Mouse (Mus musculus): ENCODE data around the gene Nfib. TPM values are rescaled to one million over a fixed set of nuclear protein-coding genes. Genes with fewer than 3 reads are reported as not detected.

Gene Nfib
- polyA plus RNA-seq, 1 experiment from 2014 or later: 52.1 TPM

GRCm38 (mm10) chr4:82444078-82444477, 261.5 kb downstream of the Nfib start:
- 30% methylated on average over 1 of the region's 1 CpGs for WGBS
- ATAC-seq: peak; percentile 26; the same call in 1 of the 2 replicates
- peak overlapping the region; percentile 57 for H3K27ac ChIP-seq (ENCODE audit: low read length)

GRCm38 (mm10) chr4:82443441-82443840, 262.1 kb downstream of the Nfib start:
- no peak overlapping the region for H3K4me2 ChIP-seq (replicated peaks; ENCODE audit: low read depth, low read length)
- ATAC-seq: no peak
- H3K9ac ChIP-seq (replicated peaks; ENCODE audit: low read depth): no peak overlapping the region
- no peak for DNase-seq (ENCODE audit: low spot score)
- TF ChIP-seq CTCF (IDR thresholded peaks at IDR 0.05) (no peak), EP300 (IDR thresholded peaks at IDR 0.05) (no peak)
- peaks cover 38% of the 10 kb centered on the region for H3K4me1 ChIP-seq (ENCODE audit: insufficient read depth, low read depth, low read length)
- H3K36me3 ChIP-seq (ENCODE audit: insufficient read depth, low read length): no peaks in the 10 kb centered on the region
- WGBS: 78% methylated on average over 5 of the region's 5 CpGs
- no peaks in the 10 kb centered on the region for H3K9me3 ChIP-seq (ENCODE audit: low read length)
- H3K27ac ChIP-seq (ENCODE audit: low read length): peak overlapping the region; percentile 33; the same call in 1 of the 2 replicates
- H3K27me3 ChIP-seq (replicated peaks; ENCODE audit: insufficient read depth, low read length): no peaks in the 10 kb centered on the region
- no peak overlapping the region for H3K4me3 ChIP-seq (ENCODE audit: low read depth, low read length)

More at GRCm38 (mm10) chr4:82444078-82444477, 261.5 kb downstream of the Nfib start:
- H3K36me3 ChIP-seq (ENCODE audit: insufficient read depth, low read length): no peaks in the 10 kb centered on the region
- no peak overlapping the region for H3K4me3 ChIP-seq (ENCODE audit: low read depth, low read length)
- H3K27me3 ChIP-seq (replicated peaks; ENCODE audit: insufficient read depth, low read length): no peaks in the 10 kb centered on the region
- H3K4me1 ChIP-seq (ENCODE audit: insufficient read depth, low read depth, low read length): peaks cover 38% of the 10 kb centered on the region
- DNase-seq (ENCODE audit: low spot score): peak; percentile 57
- no peak overlapping the region for H3K4me2 ChIP-seq (replicated peaks; ENCODE audit: low read depth, low read length)
- TF ChIP-seq CTCF (IDR thresholded peaks at IDR 0.05) (no peak), EP300 (IDR thresholded peaks at IDR 0.05) (peak; percentile 66)
- no peaks in the 10 kb centered on the region for H3K9me3 ChIP-seq (ENCODE audit: low read length)
- no peak overlapping the region for H3K9ac ChIP-seq (replicated peaks; ENCODE audit: low read depth)

- Histone ChIP-seq H3K4me1 (ENCODE audit: insufficient read depth, low read depth, low read length) (peaks cover 36% of the 10 kb centered on the region), H3K9me3 (ENCODE audit: low read length) (no peaks in the 10 kb centered on the region), H3K27me3 (replicated peaks; ENCODE audit: insufficient read depth, low read length) (no peaks in the 10 kb centered on the region), H3K36me3 (ENCODE audit: insufficient read depth, low read length) (no peaks in the 10 kb centered on the region), H3K4me3 (ENCODE audit: low read depth, low read length) (no peak overlapping the region), H3K27ac (ENCODE audit: low read length) (peak overlapping the region; percentile 33; the same call in 1 of the 2 replicates), H3K4me2 (replicated peaks; ENCODE audit: low read depth, low read length) (no peak overlapping the region), H3K9ac (replicated peaks; ENCODE audit: low read depth) (no peak overlapping the region)
- 41% methylated on average over 5 of the region's 5 CpGs for WGBS
- ATAC-seq (no peak), DNase-seq (ENCODE audit: low spot score) (peak; percentile 54)
- TF ChIP-seq EP300 (IDR thresholded peaks at IDR 0.05) (no peak), CTCF (IDR thresholded peaks at IDR 0.05) (no peak)
Observed at GRCm38 (mm10) chr4:82443003-82443402, 262.5 kb downstream of the Nfib start.

GRCm38 (mm10) chr4:82440606-82441005, 264.9 kb downstream of the Nfib start:
- Histone ChIP-seq H3K27ac (ENCODE audit: low read length) (no peak overlapping the region), H3K36me3 (ENCODE audit: insufficient read depth, low read length) (no peaks in the 10 kb centered on the region)
- 63% methylated on average over 2 of the region's 2 CpGs for WGBS

GRCm38 (mm10) chr4:82439813-82440212, 265.7 kb downstream of the Nfib start:
- no peaks in the 10 kb centered on the region for H3K27me3 ChIP-seq (replicated peaks; ENCODE audit: insufficient read depth, low read length)
- peak; percentile 36 for DNase-seq (ENCODE audit: low spot score)
- 31% methylated on average over 8 of the region's 8 CpGs for WGBS
- H3K27ac ChIP-seq (ENCODE audit: low read length): peak overlapping the region; percentile 16; the same call in 1 of the 2 replicates
- no peak overlapping the region for H3K4me3 ChIP-seq (ENCODE audit: low read depth, low read length)
- no peak for ATAC-seq
- no peaks in the 10 kb centered on the region for H3K36me3 ChIP-seq (ENCODE audit: insufficient read depth, low read length)
- H3K4me1 ChIP-seq (ENCODE audit: insufficient read depth, low read depth, low read length): peaks cover 34% of the 10 kb centered on the region
- TF ChIP-seq EP300 (IDR thresholded peaks at IDR 0.05): no peak
- TF ChIP-seq CTCF (IDR thresholded peaks at IDR 0.05): no peak
- 0 out of 2 replicates have a peak overlapping the region, but pooled peaks have one; percentile 1 for H3K4me2 ChIP-seq (replicated peaks; ENCODE audit: low read depth, low read length)
- no peaks in the 10 kb centered on the region for H3K9me3 ChIP-seq (ENCODE audit: low read length)
- H3K9ac ChIP-seq (replicated peaks; ENCODE audit: low read depth): no peak overlapping the region

More at GRCm38 (mm10) chr4:82440606-82441005, 264.9 kb downstream of the Nfib start:
- Histone ChIP-seq H3K4me2 (replicated peaks; ENCODE audit: low read depth, low read length) (no peak overlapping the region), H3K4me1 (ENCODE audit: insufficient read depth, low read depth, low read length) (peaks cover 27% of the 10 kb centered on the region), H3K4me3 (ENCODE audit: low read depth, low read length) (no peak overlapping the region), H3K27me3 (replicated peaks; ENCODE audit: insufficient read depth, low read length) (no peaks in the 10 kb centered on the region), H3K9me3 (ENCODE audit: low read length) (no peaks in the 10 kb centered on the region), H3K9ac (replicated peaks; ENCODE audit: low read depth) (no peak overlapping the region)
- TF ChIP-seq CTCF (IDR thresholded peaks at IDR 0.05) (no peak), EP300 (IDR thresholded peaks at IDR 0.05) (no peak)
- DNase-seq (ENCODE audit: low spot score) (no peak), ATAC-seq (no peak)

GRCm38 (mm10) chr4:82438631-82439030, 266.9 kb downstream of the Nfib start:
- no peak for ATAC-seq
- no peak for DNase-seq (ENCODE audit: low spot score)
- H3K9ac ChIP-seq (replicated peaks; ENCODE audit: low read depth): no peak overlapping the region
- peaks cover 31% of the 10 kb centered on the region for H3K4me1 ChIP-seq (ENCODE audit: insufficient read depth, low read depth, low read length)
- H3K27me3 ChIP-seq (replicated peaks; ENCODE audit: insufficient read depth, low read length): no peaks in the 10 kb centered on the region
- H3K4me2 ChIP-seq (replicated peaks; ENCODE audit: low read depth, low read length): no peak overlapping the region
- peak overlapping the region; percentile 71 for H3K27ac ChIP-seq (ENCODE audit: low read length)
- no peaks in the 10 kb centered on the region for H3K36me3 ChIP-seq (ENCODE audit: insufficient read depth, low read length)
- no peaks in the 10 kb centered on the region for H3K9me3 ChIP-seq (ENCODE audit: low read length)
- H3K4me3 ChIP-seq (ENCODE audit: low read depth, low read length): no peak overlapping the region
- TF ChIP-seq CTCF (IDR thresholded peaks at IDR 0.05): no peak
- no peak for TF ChIP-seq EP300 (IDR thresholded peaks at IDR 0.05)
- WGBS: 75% methylated on average over 5 of the region's 5 CpGs

Data from lung, postnatal 0 days (tissue).